Mouse (Mus musculus) lung, postnatal 14 days (tissue): Measurements from ENCODE around the gene Egflam.
A peak's percentile ranks its signal among the peaks of the same experiment; 100 is the strongest.

Source experiments
- DNase-seq: peaks from one replicate; pipeline ENCODE4 v3.0.0; 2021

Gene Egflam

GRCm38 (mm10) chr15:7167906-7168532 is 230.2 kb downstream of the Egflam start:
- DNase-seq, result no peak

DNA sequence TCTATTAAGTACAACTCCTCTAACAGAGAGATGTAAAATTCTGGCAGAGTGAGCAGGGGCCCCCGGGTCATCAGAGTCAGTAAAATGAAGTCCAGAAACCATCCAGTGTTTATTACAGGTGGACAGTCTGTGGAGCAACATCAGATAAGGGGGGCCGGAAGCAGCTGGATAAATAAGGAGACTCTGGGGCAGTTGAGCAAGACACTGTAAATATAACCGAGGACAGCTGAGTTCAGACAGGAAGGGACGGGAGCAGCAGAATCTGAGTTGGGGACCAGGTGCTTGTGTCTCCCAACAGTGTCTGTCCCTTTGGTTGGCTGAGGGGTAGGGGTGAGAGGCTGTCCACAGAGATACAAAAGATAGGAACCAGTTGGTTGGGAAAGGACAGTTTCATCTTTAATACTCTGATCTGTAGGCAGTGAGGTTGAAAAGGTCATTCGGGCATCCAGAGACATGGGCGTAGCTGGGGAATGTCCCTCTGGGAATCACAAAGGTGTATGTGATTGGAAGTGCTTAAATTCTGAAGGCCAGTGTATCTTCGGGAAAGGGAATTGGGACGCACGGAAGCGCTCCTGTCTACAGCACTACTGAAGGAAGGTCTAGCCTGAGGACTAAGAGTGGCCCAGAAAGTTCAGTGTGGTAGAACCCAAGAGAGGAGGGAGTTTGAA is 230.8 kb downstream of the Egflam start:
- peak; percentile 22 for DNase-seq

DNA sequence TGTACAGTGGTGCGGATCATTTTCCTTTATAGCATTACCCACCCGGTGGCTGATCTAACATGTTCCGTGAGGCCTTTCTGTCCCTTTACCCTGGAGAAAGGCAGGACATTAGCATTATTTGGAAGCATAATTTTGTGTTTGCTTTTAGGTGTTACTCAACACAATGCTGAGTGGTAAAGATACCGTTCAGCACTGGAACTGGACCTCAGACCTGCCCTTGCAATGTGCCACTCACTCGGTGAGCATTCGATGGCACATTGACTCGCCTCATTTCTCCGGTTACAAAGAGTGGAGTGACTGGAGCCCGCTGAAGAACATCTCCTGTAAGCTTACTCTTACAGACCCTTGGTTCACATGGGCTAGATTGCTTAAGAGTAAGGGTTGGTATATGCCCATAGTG is 231.5 kb downstream of the Egflam start:
- no peak for DNase-seq

GRCm38 (mm10) chr15:7163851-7164250 is 234.3 kb downstream of the Egflam start:
- no peak for DNase-seq

GRCm38 (mm10) chr15:7160321-7160720 is 237.9 kb downstream of the Egflam start:
- DNase-seq, result no peak

DNA sequence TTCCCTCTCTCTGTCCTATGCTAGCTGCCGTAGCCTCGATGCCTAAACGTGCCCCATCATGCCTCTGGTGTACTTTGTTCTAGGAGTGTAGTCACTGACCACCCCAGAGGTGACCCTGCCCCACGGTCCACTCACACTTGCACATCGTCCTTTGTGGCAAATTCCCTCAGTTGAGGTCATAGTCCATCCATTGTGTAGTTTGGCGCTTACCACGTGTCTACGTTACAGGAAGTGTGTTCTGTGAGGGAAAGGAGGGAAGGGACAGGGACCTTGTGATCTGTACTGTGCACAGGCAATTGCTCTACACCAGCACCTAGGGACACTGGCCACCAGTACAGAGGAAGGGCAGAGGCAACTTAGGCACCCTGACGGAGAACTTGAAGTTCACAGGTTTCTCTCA is 238.3 kb downstream of the Egflam start:
- no peak for DNase-seq

- DNase-seq, result no peak
Observed at GRCm38 (mm10) chr15:7157658-7158057, 240.5 kb downstream of the Egflam start.
